Mouse (Mus musculus) T-helper 17 cell (primary cell): ENCODE measurements around the gene Gna15.

Experiments used
- in situ Hi-C, 2 experiments: fragments of 300-600 bp; cut with MboI, MseI; formaldehyde crosslinking; loops; 1 replicate in 1 of 2; 2 replicates in 1 of 2; pipeline ENCODE4 v1.15.1; 2025; ENCODE audit warnings: high pct_unique_total_duplicates in 2 of 2

Gna15 gene

DNA sequence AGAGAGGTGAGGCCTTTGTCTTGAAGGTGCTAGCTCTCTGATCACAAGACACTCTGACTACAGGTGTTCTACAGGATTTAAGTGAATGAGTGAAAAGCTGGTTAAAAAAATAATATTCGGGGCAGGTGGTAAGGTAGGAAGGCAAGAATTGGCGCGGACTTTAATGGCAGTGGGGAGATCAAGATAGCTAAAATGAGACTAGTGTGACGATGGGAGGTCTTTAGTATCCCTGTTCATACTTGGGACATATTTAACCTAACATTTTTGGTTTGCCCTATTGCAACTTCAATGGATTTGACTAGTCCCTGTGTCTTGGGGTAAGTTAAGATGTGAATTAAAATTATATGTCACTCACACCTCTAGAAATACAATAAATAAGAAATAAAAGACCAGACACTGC lies 27.1 kb downstream of the Gna15 start:
- in situ Hi-C loops: no loop called here

DNA sequence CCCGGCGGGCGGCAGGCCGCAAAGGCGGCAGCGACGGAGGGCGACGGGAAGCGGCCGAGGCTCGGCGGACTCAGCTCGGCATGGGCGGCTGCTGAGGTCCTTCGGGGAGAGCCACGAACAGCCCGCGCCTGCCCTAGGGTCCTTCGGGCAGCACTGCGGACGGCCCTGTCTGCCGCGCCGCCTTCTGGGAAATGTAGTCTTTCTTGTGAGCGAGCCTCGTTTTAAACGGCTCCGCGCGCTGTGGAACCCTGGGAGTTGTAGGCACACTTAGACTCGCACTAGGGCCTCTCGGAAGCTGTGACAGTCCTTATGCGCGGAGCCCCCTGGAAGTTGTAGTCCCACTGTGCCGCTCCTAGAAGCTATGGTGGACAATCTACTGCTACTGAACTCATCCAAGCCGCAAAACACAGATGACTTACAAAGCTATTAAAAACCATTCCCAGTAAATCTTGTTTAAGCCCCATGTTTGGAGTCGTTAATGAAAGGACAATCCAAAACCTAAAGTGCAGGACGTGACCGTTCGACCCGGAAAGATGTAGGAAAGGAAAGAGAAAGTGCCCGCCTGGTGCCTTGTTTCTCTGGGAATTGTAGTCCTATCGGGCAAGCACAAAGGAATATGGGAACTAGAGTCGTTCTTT lies 27.6 kb downstream of the Gna15 start, which contains the start of gene Ncln:
Gene Ncln, minus strand, starts transcription at position 129 of the 638 bp plus-strand sequence.
- in situ Hi-C loops: no loop called here

DNA sequence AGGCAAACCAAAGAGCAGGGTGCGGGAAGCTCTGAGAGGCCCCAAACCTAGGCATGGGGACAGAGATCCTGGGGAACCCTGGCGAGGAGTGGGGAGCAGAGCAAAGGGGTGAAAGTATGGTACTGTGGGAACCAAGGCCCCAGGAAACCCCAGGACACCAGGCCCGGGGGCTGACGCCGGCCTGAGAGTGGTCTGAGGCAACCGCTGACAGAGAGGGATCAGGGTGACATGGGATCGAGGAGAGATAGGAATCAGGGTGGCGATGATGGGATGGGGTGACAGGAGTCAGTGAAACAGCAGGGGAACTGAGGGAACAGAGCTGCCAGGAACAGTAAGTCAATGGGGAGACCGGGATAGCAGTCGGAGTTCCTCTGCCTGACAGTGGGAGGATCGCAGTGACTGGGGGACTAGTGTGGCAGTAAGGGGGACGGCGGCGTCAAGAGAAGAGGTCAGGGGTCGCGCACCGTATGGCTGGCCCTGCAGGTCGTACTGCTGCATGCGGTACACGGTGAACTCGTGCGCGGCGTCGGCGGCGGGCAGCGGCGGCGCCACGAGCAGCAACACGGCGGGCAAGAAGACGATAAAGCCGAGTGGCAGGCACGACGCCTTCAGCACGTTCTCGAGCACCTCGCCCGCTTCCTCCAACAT lies 28.3 kb downstream of the Gna15 start:
- in situ Hi-C loops: no loop called here

DNA sequence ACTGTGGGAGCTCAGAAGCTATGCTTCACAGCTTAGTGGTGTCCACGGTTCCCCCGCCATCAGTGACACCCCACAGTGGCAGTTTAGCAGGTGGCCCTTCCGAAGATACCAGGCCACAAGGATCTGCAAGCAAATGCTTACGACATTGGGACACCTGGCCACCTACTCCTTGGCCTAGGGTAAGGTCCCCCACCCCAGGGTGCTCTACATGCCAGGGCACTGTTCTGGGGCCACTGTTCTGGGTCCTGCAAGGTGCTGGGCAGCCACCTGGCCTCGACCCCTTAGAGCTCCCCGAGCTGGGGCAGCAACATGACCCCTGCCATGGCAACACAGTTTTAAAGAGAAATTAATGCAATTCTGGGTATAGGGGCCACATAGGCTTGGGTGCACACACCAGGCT lies 28.9 kb downstream of the Gna15 start:
- in situ Hi-C loops: no loop called here

- in situ Hi-C loops: no loop called here
Observed at GRCm38 (mm10) chr10:81494260-81495041, 29.6 kb downstream of the Gna15 start.

DNA sequence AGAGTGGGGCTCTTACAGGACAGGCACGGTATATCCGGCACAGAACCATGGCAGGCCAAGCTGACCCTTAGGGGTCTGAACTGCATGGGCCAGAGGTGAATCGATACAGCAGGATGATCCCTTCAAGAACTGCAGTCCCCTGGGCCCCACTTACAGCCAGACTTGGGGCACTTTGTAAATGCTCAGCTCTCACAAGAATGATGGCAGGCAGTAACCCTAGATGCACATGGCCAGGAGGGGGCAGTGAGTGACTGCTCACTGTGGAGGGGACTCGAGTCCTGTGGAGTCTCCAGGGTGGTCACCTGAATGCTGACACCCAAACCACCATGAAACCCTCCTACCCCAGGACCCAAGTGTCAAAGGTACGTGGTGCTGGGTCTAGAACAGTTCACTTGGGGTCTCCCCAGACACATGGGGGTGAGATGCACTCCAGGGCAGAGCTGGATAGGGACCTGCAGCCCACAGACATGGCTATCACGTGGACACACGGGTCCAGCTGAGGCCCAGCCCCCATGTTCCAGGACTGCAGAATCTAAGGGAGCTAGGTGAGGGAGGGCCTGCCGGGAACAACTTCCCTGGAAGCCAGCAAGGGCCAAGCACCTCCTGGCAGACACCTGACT lies 30.3 kb downstream of the Gna15 start:
- in situ Hi-C loops: no loop called here

GRCm38 (mm10) chr10:81492606-81493240 lies 31.3 kb downstream of the Gna15 start:
- in situ Hi-C loops: no loop called here

- in situ Hi-C loops: no loop called here
Observed at GRCm38 (mm10) chr10:81491018-81491417, 33.0 kb downstream of the Gna15 start.

GRCm38 (mm10) chr10:81489941-81490340 lies 34.1 kb downstream of the Gna15 start:
- in situ Hi-C loops: loop anchor here in 1 of 2 experiments (10.0 kb wide), 1 partner anchor 45 kb away; no protein-coding TSS in a partner anchor

GRCm38 (mm10) chr10:81488081-81488480 lies 35.9 kb downstream of the Gna15 start:
- in situ Hi-C loops: loop anchor here in 1 of 2 experiments (10.0 kb wide), 1 partner anchor 47 kb away; no protein-coding TSS in a partner anchor

GRCm38 (mm10) chr10:81486496-81486895 lies 37.5 kb downstream of the Gna15 start:
- in situ Hi-C loops: loop anchor here in 1 of 2 experiments (10.0 kb wide), 1 partner anchor 48 kb away; no protein-coding TSS in a partner anchor

- in situ Hi-C loops: loop anchor here in 1 of 2 experiments (10.0 kb wide), 1 partner anchor 49 kb away; no protein-coding TSS in a partner anchor
Observed at GRCm38 (mm10) chr10:81485479-81486018, 38.5 kb downstream of the Gna15 start.

DNA sequence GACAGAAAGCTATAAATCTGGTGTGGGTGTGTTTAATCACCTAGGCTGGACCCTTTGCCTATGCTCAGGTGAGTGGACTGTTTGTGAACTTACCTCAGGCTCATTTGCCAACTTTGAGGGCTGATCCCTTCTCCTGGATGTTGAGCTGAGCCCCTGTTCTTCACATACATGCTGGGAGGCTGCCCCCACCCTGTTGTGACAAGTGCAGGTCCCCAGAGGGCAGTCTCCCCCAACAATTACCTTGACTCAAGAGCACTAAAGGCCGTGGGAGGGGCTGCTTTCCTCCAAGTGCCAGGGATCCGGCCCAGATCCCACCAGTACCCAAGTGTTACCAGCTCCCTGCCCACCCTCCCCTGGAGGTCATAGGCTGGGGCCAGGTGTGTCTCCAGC lies 39.0 kb downstream of the Gna15 start:
- in situ Hi-C loops: loop anchor here in 1 of 2 experiments (10.0 kb wide), 1 partner anchor 50 kb away; no protein-coding TSS in a partner anchor

DNA sequence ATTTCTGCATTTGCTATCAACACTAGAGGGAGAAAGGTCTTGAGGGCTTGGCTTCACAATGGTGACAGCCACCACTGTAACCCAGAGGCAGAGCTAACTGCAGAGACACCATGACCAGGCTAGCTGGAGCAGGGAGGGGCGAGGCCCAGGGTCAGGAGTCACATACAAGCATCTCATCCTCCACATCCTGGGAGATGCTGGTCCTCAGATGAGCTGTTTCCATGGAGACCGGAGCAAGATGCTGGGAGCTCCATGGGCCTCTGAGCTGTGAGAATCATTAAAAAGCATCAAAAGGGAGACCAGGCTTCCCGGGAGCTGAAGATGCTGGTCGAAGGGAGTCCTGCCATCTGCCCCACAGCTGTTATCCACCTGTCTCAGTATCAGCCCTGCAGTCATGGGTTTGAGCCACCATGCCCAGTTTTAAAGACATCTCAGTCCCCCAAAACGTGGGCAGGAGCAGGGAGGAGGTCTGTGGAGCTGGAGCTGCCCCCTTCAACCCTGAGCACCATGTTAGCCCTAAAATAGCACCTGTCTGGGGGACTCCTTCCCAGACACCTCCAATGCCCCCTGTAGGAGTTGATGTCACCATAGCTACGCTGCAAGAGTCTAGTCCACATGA lies 39.5 kb downstream of the Gna15 start:
- in situ Hi-C loops: loop anchor here in 1 of 2 experiments (10.0 kb wide), 1 partner anchor 50 kb away; no protein-coding TSS in a partner anchor

GRCm38 (mm10) chr10:81483983-81484382 lies 40.0 kb downstream of the Gna15 start:
- in situ Hi-C loops: loop anchor here in 1 of 2 experiments (10.0 kb wide), 1 partner anchor 51 kb away; no protein-coding TSS in a partner anchor

DNA sequence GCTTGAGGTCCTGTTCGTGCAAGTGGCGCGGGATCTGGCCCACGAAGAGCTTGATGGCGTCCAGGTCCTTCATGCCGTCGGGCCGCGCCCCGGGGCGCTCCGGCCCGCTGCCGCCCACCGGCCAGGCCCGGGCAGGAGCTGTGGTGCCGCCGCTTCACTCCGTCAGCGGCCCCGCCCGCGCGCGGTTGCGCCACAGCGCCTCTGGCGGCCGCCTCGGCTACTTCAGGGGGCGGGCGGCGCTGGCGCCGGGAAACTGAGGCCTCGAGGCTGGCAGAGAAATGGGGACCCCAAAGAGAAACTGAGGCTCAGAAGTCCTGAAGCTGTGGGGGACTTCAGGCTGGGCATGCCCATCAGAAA lies 41.5 kb downstream of the Gna15 start, which contains the start of gene Celf5:
Gene Celf5, minus strand, starts transcription at position 177 of the 357 bp plus-strand sequence.
- in situ Hi-C loops: loop anchor here in 1 of 2 experiments (10.0 kb wide), 1 partner anchor 52 kb away; no protein-coding TSS in a partner anchor

- in situ Hi-C loops: loop anchor here in 1 of 2 experiments (10.0 kb wide), 1 partner anchor 53 kb away; no protein-coding TSS in a partner anchor
Observed at GRCm38 (mm10) chr10:81481605-81482532, 42.2 kb downstream of the Gna15 start.

DNA sequence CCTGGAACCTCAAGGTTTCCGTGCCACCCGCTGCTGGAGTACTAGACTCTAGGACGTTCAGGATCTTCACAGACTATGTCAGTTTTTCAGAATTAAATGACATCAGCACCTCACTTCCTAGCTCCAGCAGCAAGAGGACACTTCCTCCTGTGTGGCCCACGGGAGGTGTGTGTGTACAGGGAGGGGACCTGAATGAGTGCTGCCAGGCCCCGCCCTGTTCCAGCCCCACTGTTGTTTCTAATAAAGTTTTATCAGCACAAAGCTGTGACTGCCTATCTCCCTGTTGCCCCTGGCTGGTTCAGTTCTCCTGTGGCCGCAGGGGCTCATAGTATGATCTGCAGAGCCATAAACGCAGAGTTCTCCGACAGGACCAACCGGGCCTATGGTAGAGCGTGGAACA lies 49.6 kb downstream of the Gna15 start:
- in situ Hi-C loops: no loop called here

- in situ Hi-C loops: no loop called here
Observed at GRCm38 (mm10) chr10:81473003-81473451, 51.0 kb downstream of the Gna15 start.
